Comparison of ENCODE assay signal across 10 mouse cellular contexts in the genomic region with DNA sequence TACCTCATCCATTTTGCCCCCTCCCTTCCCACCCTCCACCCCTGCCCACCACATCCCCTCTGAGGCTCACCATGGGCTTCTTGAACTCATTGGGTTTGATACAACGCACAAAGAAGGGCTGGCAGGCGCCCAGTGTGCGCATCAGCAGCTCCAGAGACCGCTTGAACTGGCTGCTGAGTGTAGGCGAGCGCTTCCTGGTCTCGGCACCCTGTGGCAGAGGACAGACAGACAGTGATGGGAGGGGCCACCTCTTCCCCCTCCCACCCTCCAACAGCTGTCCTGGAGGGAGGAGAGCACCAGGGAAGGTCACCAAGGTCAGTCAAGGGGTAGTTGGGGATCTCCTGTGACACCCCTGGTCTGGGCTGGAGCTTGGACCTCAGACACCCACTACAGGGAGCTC. TPM values are rescaled to one million over a fixed set of nuclear protein-coding genes. Genes with fewer than 3 reads are reported as not detected.
DNase-seq lines count a peak whose midpoint lies in the region; TF ChIP-seq lines count a peak whose summit lies in the region.
"Had no signal": no experiment of that assay in that cellular context is flagged by ENCODE, and none has a peak within 500 bp of the region (broad histone marks: within the 10 kb centered on the region; RNA-seq: fewer than 3 reads in every experiment).

No protein-coding gene starts in this region.

- peaks cover 26% of the 10 kb centered on the region for H3K4me1 ChIP-seq in bone marrow macrophage, adult 2 months (ENCODE audit: control insufficient read depth, insufficient read depth, low read length)

- peak; percentile 12 for DNase-seq in kidney, adult 18-20 months
- no peak for DNase-seq in kidney, adult 8-10 months
- peak; percentile 13 to 16 for DNase-seq in heart, postnatal 10 days
- peak; percentile 18 for DNase-seq in lung, postnatal 25 days (ENCODE audit: low spot score)
- DNase-seq in retina, postnatal 1 day = no peak
- no peak for DNase-seq in adrenal gland, postnatal 10 days
- DNase-seq in left cerebral cortex, adult 8-10 months (ENCODE audit: low spot score in 2 of 2) = no peak
- DNase-seq: cerebellum, adult 8-10 months; midbrain, embryonic 14.5 days had no signal

- H3K27ac ChIP-seq in bone marrow macrophage, adult 2 months (ENCODE audit: insufficient read depth, low read depth, low read length) = peak overlapping the region; percentile 81

- intact Hi-C loops in heart, postnatal 10 days (cut with DNase I) = loop anchor here (10.0 kb wide), 1 partner anchor 341 kb away; no protein-coding TSS in a partner anchor

- no peak for TF ChIP-seq CTCF in bone marrow macrophage, adult 2 months (IDR thresholded peaks at IDR 0.05; ENCODE audit: low read depth, low read length)

- no peak for TF ChIP-seq POLR2A in bone marrow macrophage, adult 2 months (IDR thresholded peaks at IDR 0.05; ENCODE audit: borderline replicate concordance, low read depth, low read length)

- peak overlapping the region; percentile 74 for H3K4me3 ChIP-seq in bone marrow macrophage, adult 2 months (ENCODE audit: insufficient read depth, low read length)

RNA-seq across cellular contexts. Expression of a gene that starts 34.0 kb away (rescaled TPM):
- polyA plus RNA-seq in bone marrow macrophage, adult 2 months (2012; ENCODE audit: insufficient read depth, insufficient read length, missing spikeins) = 19.9 and 26.4 TPM in 2 replicates
- total RNA-seq in heart, postnatal 10 days (2021) = 1 to 10 TPM; 4.2 to 4.6 TPM
- 10 to 100 TPM; 48.9 to 87.1 TPM for total RNA-seq in adrenal gland, postnatal 10 days (2021)
- 10 to 100 TPM; 11.1 to 15.8 (median 14.0) TPM for total RNA-seq in left cerebral cortex, adult 8-10 months (2022)

RNA-seq across cellular contexts. Expression of a gene that starts 60.0 kb away (rescaled TPM):
- not detected in 2 replicates for polyA plus RNA-seq in bone marrow macrophage, adult 2 months (2012; ENCODE audit: insufficient read depth, insufficient read length, missing spikeins)
- total RNA-seq in heart, postnatal 10 days (2021) = under 1 TPM; 0.12 to 0.14 TPM
- 1 to 10 TPM in 1 of 2 experiments, under 1 TPM in 1; 0.66 to 1.2 TPM for total RNA-seq in adrenal gland, postnatal 10 days (2021)
- 1 to 10 TPM in 1 of 4 experiments, under 1 TPM in 3; 0.55 to 1.4 (median 0.73) TPM for total RNA-seq in left cerebral cortex, adult 8-10 months (2022)

Comparison
In these comparisons a context has a peak if more than half of its experiments do, and no peak if none do; other contexts are left out.
1. DNase-seq: peak in kidney, adult 18-20 months (single experiment), heart, postnatal 10 days (2 of 2) and lung, postnatal 25 days (single experiment); none in kidney, adult 8-10 months (0 of 2), retina, postnatal 1 day (single experiment), adrenal gland, postnatal 10 days (single experiment) and left cerebral cortex, adult 8-10 months (0 of 2).